Mouse (Mus musculus) mouse trophoblast stem cell (cell line): ENCODE results near the gene Iqch.

Experiments used
- in situ Hi-C, 2 experiments: fragments of 300-500 bp; cut with MseI, MboI; formaldehyde crosslinking; loops; 2 replicates in 1 of 2; 3 replicates in 1 of 2; pipeline ENCODE4 v1.15.1; 2025

Gene Iqch

DNA sequence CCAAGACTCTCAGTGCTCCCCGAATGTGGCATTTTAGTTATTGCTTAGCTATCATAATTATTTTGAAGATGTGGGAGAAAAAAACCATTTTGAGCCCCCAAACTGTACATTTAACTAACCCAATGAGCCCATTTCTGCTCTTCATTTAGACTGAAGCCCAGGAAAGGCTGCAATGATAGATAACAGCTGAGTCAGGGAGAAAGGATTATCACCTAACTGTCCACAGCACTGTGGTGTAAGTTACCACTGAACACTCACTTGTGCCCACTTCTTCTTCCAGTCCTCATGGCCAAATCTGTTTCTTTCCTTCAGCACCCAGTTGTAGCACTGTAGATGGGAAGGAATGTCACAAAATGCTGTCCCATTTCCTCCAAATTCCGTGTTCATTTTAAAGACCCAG lies 106.5 kb downstream of the Iqch start:
- in situ Hi-C loops = no loop called here

DNA sequence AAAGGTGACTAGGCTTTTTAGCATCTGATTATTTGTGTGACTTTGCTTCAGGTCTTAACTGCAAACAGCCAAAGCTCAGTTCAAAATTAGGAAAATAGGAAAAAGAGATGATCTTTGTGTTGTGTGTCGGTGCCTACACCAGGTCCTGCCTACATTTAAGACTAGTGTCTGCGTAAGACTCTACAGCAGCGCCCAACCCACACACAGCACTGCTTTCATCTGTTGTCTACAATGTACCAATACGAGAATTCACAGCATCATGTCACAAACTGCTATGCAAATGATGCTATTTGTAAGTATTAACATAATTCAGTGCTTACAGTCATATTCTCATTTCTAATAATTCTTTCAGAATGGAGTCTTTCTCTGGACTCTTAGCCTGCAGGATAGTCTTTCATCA lies 108.5 kb downstream of the Iqch start:
- in situ Hi-C loops = no loop called here

DNA sequence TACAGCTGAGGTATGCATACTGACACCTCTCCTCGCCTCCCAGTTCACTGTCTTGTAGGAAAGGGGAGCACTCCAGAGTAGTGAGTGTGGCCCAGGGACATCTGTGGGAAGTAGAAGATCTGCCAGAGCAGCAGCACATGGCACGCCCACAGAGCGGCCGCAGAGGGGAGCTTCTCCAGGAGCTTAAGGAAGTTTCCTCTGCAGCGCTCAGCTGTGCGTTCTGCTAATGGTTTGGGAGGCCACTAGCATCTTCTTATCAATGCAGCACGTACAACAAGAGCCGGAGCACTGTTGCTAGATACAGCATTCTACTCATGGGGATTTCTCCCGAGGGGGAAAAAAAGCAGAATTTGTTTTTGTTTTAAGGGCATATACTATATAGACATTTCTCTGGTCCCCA lies 110.0 kb downstream of the Iqch start:
- in situ Hi-C loops = no loop called here

DNA sequence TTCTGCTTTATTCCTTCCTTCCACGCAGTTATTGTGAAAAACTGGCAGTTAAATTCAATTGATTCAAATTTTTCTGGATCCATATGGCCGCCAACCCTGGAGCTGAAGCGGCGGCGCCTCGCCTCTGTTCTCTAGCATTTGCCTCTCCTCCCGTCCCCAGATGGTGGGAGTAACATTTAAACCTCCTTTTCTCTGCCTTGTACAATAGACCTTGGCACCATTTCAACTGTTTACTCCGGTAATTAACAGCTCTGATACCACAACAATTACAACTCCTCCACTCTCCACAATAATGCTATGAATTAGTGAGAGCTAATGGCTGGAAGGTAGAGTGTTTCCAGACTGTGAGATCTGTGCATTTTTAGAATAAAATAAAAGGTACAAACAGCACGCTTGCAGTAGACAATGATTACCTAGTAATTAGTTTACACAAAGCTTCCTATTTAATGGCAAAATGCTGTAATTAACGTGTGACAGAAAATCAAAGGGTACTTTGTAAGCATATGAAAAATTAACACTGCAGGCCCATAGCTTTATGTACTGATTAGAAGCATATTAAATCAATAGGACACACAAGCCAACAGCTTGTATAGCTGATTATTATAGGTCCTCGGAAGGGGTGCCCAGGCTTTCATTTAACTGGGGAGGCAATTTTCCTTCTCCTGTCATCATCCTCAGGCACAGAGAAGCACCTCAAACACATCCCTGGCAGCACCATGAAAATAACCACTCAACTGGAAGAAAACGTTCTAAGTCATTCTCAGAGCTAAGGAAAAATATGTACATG lies 111.6 kb downstream of the Iqch start:
- in situ Hi-C loops = no loop called here

DNA sequence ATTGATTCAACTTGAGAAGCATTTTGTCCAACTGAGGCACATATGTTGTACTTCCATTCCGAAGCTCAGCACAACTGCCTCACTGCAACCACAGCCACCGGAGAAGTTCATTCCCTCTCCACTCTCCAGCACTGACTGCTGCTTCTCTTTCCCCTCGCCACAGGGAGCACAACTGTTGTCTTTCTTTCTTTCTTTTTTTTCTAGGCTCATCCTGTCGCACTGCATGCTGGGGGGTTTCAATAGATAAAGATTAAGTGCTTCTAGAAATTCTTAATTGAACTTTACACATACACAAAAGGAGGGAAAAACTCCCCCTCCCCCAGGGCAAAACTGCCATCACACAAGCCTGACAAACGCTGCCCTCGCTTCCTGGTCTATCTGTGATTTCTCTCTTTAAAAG lies 113.1 kb downstream of the Iqch start:
- in situ Hi-C loops = no loop called here

DNA sequence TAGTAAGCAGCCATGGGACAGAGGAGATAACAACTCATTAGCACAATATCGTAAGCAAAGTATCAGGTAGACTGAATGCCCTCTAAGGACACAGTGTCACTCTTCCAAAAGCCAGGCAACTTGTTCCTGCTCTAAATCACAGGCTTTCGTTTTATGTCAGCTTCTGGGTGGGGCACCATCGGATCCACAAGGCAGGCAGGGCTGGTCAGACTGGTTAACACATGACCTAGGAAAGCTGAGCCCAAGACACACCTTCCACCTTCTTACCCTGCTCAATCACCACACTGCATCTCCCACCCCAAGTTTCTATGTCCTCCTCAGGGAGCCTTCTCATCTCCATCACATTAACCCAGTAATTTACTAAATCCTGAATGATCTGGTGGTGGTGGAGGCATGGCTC lies 136.7 kb downstream of the Iqch start:
- in situ Hi-C loops = loop anchor here (10.0 kb wide), 1 partner anchor 331 kb away; no protein-coding TSS in a partner anchor

DNA sequence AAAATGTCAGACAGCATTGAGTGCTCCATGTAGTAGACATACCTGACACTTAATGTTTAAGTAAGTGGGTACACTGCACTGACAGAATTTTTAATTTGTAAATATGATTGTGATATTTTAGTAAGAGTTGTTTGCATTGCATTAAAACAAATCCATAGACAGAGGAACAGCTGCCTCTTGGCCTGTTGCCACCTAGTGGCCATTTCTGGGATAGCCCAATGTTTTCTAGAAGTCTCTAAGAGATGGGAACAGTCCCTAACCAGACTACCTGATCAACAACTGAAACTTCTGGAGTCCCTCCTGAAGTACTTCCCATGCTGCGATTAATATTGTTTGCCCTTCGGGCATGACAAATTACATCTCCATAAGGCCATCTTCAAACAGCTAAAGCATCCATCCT lies 140.0 kb downstream of the Iqch start:
- in situ Hi-C loops = loop anchor here (10.0 kb wide), 1 partner anchor 327 kb away; no protein-coding TSS in a partner anchor

DNA sequence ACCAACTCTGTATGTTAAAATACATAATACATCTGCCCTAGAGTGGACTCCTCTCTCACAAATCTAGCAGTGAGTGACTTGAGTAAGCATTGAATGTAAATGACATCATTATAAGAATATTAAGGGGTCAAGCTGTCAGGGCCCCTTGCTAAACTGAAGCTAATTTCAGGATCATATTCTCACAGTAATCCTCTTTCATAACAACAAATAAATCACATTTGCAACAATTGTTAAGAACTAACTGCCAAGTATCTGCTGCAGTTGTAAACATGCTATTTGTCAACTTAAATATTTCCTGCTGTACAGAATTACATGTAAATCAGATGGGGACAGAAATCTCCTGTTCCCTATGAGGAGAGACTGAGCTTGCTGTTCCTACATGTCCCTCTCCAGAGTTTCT lies 145.9 kb downstream of the Iqch start:
- in situ Hi-C loops = no loop called here

DNA sequence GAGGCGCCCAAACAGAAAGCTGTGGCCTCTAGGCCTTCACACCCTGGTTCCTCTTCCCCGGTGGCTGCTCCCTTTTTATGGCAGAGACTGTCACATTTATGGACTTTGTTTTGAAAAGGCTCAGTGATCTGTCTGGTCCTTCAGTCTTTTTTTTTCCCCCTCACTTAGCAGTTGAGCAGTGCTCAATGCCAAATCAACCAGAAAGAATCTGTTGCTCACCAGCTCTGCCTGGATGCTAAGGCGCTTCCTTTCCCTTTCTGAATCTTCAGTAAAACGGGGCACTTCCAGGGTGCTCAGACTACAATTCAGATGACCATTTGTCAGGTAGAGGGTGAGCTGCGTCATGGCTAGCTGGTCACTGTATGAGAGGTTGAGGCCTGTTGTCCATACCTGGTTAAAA lies 148.0 kb downstream of the Iqch start:
- in situ Hi-C loops = no loop called here

DNA sequence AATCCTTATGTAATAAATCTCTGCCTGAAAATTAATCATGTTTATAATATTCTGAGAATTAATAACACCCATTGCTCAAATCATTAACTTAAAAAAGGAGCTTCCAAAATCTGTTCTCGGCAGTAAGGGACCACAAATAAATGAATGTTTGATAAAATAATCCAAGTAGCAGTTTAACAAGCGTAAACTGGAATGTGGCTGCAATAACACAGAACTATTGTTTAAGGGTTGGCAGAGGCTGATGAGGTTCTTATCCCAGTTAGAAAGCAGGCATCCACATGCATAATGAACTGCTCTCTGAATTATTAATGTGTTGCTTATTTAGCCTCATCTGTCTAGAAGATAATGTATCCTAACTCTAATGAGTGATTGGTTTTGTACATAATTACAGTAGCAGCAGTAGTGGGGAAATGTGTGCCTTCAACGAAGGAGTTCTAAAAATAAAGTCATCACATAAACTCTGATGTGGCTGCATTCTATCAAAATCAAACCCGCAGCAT lies 151.7 kb downstream of the Iqch start:
- in situ Hi-C loops = no loop called here

DNA sequence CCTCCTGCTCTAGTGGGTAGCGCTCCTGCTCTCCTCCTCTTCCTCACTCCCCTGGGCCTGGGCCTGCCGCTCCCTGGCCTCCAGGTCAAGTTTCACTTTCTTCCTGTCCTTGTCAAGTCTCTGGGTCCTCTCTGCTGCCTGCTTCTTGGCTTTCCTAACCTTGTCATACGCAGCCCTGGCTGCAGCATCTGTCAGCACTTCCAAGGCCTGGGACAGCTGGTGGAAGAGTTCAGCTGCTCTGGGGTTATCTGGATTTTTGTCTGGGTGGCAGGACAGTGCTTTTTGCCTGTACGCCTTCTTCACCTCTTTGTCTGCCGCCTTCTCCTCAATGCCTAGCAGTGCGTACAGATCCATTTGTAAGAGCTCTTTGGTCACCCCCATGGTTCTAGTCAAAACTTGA lies 158.6 kb downstream of the Iqch start:
- in situ Hi-C loops = no loop called here

DNA sequence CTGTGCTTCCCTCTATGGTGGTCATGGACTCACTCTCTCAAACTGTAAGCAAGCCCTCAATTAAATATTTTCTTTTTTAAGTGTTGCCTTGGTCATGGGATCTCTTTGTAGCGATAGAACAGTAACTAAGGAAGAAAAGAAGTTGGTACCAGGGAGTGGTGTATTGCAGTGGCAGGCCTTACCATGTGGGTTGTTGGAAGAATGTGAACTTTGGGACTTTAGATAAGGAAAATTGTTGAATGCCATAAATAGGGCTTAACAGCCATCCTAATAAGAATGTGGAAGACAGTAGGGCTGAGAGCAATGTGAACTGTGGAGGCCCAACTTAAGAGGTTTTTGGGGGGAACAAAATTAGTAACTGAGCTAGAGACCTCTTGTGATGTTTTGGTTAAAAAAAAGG lies 171.6 kb downstream of the Iqch start:
- in situ Hi-C loops = no loop called here

DNA sequence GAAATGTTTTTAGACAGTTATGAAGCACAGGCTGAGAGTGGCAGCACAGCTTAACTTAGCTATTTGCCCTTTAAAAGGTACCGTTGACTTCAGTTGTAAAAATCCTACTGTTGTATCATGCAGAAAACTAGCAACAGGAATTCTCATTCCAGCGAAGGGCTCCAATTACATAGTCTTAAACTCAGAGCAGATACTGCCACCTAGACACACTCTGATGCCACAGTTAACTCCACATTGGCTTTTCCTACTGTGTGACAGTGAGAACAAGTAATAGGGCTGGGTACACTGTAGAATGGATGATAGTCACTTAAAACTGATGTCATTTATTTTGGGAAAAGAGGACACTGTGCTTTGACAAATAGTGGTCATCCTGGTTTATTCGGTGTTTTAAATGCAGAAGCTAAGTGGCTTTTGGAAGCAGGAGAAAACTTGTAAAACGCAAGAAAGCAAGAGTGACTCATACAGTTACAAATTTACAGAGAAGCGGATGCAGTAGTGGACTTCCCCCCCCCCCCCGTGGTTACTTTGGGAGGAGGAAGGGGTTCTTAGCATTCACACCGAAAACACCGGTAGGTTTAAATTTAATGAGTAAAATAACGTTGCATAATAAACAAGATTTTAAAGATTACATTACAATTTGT lies 181.1 kb downstream of the Iqch start:
- in situ Hi-C loops = no loop called here

DNA sequence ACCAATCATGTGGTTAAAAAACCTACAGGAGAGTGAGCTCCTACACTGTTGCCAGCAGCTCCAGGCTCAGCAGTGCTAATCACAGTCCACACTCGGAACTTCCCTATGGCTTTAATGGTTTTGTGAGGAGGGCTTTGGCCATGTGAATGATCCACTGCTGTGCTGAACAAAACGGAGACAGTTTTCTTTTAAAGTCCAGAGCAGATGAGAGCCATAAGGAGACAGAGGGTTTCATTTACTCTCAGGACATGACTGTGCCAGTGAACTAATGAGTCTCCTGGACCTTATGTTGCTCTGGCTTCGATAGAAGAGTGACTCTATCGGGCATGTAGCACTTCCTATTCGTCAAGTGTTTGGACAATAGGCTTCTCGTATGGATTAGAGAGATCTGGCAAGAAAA lies 181.9 kb downstream of the Iqch start:
- in situ Hi-C loops = no loop called here

DNA sequence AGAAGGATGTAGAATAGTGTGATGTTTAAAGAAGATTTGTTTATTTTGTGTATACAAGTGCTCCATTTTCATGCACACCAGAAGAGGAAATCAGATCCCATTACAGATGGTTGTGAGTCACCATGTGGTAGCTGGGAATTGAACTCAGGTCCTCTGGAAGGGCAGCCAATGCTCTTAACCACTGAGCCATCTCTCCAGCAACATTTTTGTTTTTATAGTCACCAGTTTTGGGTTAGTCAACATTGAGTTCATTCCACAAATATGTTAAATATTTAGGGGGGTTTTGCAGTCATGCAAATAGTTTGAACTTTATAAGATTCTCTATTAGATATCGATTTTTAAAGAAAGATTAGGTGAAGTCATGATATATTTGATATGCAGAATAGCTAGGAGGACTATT lies 202.1 kb downstream of the Iqch start:
- in situ Hi-C loops = no loop called here

DNA sequence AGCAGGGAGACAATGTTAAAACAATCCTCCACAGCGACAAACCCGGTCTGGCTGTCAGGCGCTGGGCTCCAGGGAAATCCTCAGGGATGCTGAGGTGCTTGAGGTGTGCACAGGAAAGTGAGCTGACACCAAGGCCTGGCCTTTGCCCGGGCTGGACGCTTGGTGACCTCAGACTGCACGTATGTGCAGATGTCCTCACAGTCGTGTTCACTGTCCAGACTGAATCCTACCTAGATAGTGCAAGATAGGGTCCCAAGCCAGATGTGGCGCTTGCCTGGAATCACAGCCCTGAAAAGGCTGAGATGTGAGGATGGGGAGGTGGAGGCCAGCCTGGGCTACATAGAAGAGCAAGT lies 202.9 kb downstream of the Iqch start:
- in situ Hi-C loops = no loop called here

DNA sequence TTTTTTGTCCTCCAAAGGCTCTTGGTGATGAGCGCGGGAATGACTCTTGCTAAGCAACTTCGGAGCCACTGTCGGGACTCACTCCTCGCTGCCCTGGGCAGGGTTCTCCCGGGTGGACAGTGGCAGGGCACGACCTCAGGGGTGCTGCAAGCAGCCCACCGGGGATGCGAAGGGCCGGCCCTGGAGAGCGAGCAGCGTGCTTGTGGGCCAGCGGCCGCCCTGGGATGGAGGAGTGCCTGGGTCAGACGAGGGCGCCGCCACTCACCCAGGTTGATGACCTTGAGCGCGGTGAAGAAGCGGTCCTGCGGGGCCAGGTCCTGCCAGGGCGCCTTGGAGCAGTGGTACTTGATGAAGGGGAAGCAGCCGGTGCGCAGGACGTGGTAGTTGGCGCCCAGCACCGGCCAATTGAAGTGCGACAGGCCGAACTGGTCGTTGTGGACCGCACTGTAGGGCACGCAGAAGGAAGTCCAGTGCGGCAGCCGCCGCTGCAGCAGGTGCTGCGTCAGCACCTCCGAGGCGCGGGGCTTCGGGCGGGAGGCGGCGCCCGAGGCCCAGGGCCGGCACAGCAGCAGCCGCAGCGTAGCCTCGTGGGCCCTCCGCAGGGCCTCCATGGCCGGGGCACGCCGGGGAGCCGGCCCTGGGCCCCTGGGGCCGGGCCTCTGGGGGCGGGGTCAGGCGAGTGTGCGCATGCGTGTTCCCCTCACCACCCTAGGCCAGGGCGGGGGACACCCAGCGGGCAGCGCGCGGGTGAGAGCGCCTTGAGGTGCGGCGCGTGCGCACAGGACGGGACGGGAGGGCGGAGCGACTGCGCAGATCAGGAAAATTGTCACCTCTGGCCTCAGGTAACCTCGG lies 203.5 kb downstream of the Iqch start, which contains the start of gene 2300009A05Rik:
Gene 2300009A05Rik, minus strand, starts transcription at position 636 of the 852 bp plus-strand sequence.
- in situ Hi-C loops = no loop called here

DNA sequence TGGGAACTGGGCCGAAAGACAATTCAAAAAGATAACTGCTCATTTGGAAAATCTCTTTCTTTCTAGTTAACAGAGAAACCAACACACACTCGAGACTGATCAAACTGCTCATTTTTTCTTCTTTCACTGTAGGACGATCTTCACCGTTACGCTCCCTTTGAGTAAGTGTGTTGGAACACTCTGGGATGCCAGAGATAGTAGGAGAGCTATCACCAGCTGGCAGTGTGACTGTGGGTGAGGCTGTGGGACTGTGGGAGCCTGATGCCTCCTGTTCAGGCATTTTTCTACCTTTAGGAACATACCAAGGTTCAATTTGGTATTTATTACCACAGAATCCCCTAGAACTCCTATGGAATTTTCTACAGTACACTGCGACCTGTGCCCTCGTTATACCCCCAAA lies 206.7 kb downstream of the Iqch start:
- in situ Hi-C loops = no loop called here

DNA sequence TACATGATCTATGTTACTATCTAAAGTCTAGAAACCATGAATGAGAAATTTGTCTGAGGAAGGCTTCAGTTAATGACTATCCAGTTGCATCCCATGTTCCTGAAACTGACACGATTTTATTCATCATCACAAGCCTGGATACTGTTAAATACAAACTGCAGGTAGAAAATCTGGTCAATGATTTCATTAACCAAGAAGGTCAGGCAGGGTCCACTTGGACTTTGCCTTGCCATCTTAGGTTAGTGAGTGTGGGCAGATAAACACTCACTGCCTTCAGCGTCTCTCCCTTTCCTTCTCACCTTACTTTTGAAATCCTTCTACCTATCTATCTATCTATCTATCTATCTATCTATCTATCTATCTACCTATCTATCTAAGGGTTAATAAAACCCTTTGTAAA lies 211.0 kb downstream of the Iqch start:
- in situ Hi-C loops = no loop called here

DNA sequence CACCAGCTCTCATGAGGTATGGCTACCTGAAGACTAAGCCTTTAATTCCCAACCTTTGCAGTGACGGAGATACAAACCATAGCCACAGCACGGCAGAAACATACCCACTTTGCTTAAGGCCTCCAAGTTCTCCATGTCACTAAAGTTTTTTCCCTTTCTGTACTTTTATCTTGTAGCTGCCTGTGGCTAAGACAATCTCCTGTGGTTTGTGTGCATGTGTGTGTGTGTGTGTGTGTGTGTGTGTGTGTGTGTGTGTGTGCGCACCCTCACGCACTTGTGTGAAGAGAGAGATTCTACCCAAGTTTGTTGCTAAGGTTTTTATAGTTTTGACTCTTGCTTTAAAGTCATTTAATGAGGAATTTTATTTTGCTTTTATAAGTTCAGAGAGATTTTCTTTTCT lies 219.5 kb downstream of the Iqch start:
- in situ Hi-C loops = no loop called here

DNA sequence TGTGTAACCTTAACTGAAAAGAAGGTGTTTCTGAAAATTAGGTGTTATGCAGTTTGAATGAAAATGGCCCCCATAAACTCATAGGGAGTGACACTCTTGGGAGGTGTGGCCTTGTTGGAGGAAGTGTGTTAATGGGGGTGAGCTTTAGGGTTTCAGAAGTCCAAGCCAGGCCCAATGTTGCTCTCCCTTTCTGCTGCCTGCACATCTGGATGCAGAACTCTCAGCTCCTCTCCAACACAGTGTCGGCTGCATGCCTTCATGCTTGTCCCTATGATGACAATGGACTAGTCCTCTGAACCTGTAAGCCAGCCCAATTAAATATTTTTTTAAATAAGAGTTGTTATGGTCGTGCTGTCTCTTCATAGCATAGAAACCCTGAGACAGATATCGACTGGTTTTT lies 222.0 kb downstream of the Iqch start:
- in situ Hi-C loops = no loop called here

DNA sequence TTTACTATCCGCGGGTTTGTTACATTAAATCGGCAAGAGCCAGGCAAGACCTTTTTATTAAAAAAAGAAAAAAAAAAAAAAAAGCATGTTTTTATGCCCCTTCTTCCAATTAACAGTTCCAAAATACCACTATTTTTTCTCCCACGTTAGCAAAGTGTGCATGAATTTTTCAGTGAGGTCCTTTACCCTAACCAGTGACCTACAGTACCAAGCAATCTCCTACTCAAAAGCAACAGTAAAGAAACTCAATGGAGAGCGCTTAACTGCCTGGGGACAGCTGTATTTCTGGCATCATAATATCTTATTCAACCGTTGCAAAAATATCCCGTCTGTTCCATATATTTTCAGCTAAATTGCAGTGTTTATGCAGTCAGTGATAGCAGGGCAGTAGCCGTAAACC lies 224.1 kb downstream of the Iqch start:
- in situ Hi-C loops = no loop called here
